Mouse (Mus musculus): ENCODE results near the gene Gm20388.
A peak's percentile ranks its signal among the peaks of the same experiment; 100 is the strongest.

The Gm20388 gene

GRCm38 (mm10) chr8:121620801-121621516, 1710.3 kb downstream of the Gm20388 start:
- no peak for DNase-seq (ENCODE audit: low spot score in 2 of 2)

GRCm38 (mm10) chr8:121621879-121622278, 1711.2 kb downstream of the Gm20388 start:
- DNase-seq (ENCODE audit: low spot score in 2 of 2) = no peak

GRCm38 (mm10) chr8:121623043-121623442, 1712.4 kb downstream of the Gm20388 start:
- no peak for DNase-seq (ENCODE audit: low spot score in 2 of 2)

- DNase-seq (ENCODE audit: low spot score in 2 of 2) = no peak
These were observed 1718.0 kb downstream of the Gm20388 start for GRCm38 (mm10) chr8:121628681-121629080.

- DNase-seq (ENCODE audit: low spot score in 2 of 2) = peak; percentile 66 to 79
These were observed 1721.0 kb downstream of the Gm20388 start for GRCm38 (mm10) chr8:121631645-121632071.

- no peak for DNase-seq (ENCODE audit: low spot score in 2 of 2)
These were observed 1721.8 kb downstream of the Gm20388 start for GRCm38 (mm10) chr8:121632401-121632800.

- peak; percentile 65 to 82 for DNase-seq (ENCODE audit: low spot score in 2 of 2)
These were observed 1724.9 kb downstream of the Gm20388 start for GRCm38 (mm10) chr8:121635534-121635933.

GRCm38 (mm10) chr8:121636180-121636579, 1725.5 kb downstream of the Gm20388 start:
- DNase-seq (ENCODE audit: low spot score in 2 of 2) = no peak

GRCm38 (mm10) chr8:121642804-121643203, 1732.2 kb downstream of the Gm20388 start:
- DNase-seq (ENCODE audit: low spot score in 2 of 2) = no peak

- no peak for DNase-seq (ENCODE audit: low spot score in 2 of 2)
These were observed 1732.7 kb downstream of the Gm20388 start for GRCm38 (mm10) chr8:121643384-121643783.

- DNase-seq (ENCODE audit: low spot score in 2 of 2) = no peak
These were observed 1737.0 kb downstream of the Gm20388 start for GRCm38 (mm10) chr8:121647511-121648215.

- no peak for DNase-seq (ENCODE audit: low spot score in 2 of 2)
These were observed 1737.8 kb downstream of the Gm20388 start for GRCm38 (mm10) chr8:121648451-121648850.

- no peak for DNase-seq (ENCODE audit: low spot score in 2 of 2)
These were observed 1738.8 kb downstream of the Gm20388 start for GRCm38 (mm10) chr8:121649423-121649822.

GRCm38 (mm10) chr8:121649904-121650303, 1739.3 kb downstream of the Gm20388 start:
- DNase-seq (ENCODE audit: low spot score in 2 of 2) = no peak

GRCm38 (mm10) chr8:121650389-121651307, 1740.0 kb downstream of the Gm20388 start:
- no peak for DNase-seq (ENCODE audit: low spot score in 2 of 2)

- no peak for DNase-seq (ENCODE audit: low spot score in 2 of 2)
These were observed 1740.8 kb downstream of the Gm20388 start for GRCm38 (mm10) chr8:121651308-121651873.

GRCm38 (mm10) chr8:121651874-121652361, 1741.3 kb downstream of the Gm20388 start:
- no peak for DNase-seq (ENCODE audit: low spot score in 2 of 2)

- peak; percentile 98 for DNase-seq (ENCODE audit: low spot score in 2 of 2)
These were observed 1742.2 kb downstream of the Gm20388 start, which contains the start of gene Zcchc14 for GRCm38 (mm10) chr8:121652774-121653323. Gene Zcchc14, minus strand, starts transcription at chr8:121652901.

GRCm38 (mm10) chr8:121653340-121654019, 1742.8 kb downstream of the Gm20388 start:
- DNase-seq (ENCODE audit: low spot score in 2 of 2) = no peak

- no peak for DNase-seq (ENCODE audit: low spot score in 2 of 2)
These were observed 1743.5 kb downstream of the Gm20388 start for GRCm38 (mm10) chr8:121654131-121654530.

Measured in heart, adult 9 months (tissue).